Mouse (Mus musculus): Measurements from ENCODE around the gene Nkd1.

DNA sequence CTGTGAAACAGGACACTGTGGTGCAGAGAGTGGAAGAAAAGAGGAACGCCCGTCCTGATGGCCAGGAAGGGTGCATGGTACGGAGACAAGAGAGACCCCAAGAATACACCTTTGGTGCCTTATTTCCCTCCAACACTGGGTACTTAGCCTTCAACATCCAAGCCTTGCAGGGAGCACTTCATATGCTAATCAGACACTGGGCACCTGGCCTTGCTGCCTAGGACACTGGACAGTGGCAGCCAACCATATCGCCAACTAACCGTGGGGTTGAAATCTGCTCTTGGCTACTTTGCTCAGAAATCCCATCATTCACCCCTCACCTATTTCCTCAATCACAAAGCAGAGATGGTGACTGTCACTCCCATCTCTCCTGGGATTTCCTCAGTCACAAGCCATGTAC is 10.1 kb upstream of the Nkd1 start:
- no peak for TF ChIP-seq CTCF (IDR thresholded peaks at IDR 0.05)
- no peak for TF ChIP-seq POLR2A (IDR thresholded peaks at IDR 0.05; ENCODE audit: insufficient read depth, low read depth, low read length)
- no peak for TF ChIP-seq EP300 (IDR thresholded peaks at IDR 0.05; ENCODE audit: insufficient read depth, low read depth, low read length)

All from heart, adult 2 months (tissue).